Mouse (Mus musculus) heart, embryonic 11.5 days (tissue): Measurements from ENCODE around the gene Vmn2r55. TPM values are rescaled to one million over a fixed set of nuclear protein-coding genes. Genes with fewer than 3 reads are reported as not detected.
"Not testable (repeated sequence)": the region's sequence is repeated elsewhere in the genome, so short reads cannot be mapped to it uniquely, and the experiment has no call there.

Experiments
- ATAC-seq: fragments of 200-750 bp; cut with Nextera tagmentation; replicated peaks from 2 replicates; pipeline ENCODE4 v1.8.0; 2017; ENCODE audit warnings: moderate library complexity; ENCODE audit not compliant: insufficient number of reproducible peaks, low FRiP score, low TSS enrichment
- H3K27ac ChIP-seq: fragments of 300-500 bp; sonication (generic); 2 replicates; pipeline ENCODE4 v1.5.1; 2014; ENCODE audit warnings: mild to moderate bottlenecking, low read depth, low read length
- H3K27me3 ChIP-seq: fragments of 300-500 bp; sonication (generic); 2 replicates; pipeline ENCODE4 v1.6.1; 2014; ENCODE audit warnings: mild to moderate bottlenecking, low read length, mixed read lengths; ENCODE audit not compliant: control insufficient read depth, insufficient read depth
- H3K36me3 ChIP-seq: fragments of 300-500 bp; sonication (generic); 2 replicates; pipeline ENCODE4 v1.6.1; 2014; ENCODE audit warnings: mild to moderate bottlenecking, low read length, moderate library complexity, mixed read lengths; ENCODE audit not compliant: control insufficient read depth, insufficient read depth
- H3K4me1 ChIP-seq: fragments of 300-500 bp; sonication (generic); 2 replicates; pipeline ENCODE4 v1.6.1; 2014; ENCODE audit warnings: low read length; ENCODE audit not compliant: control insufficient read depth, insufficient read depth
- H3K4me2 ChIP-seq: fragments of 300-500 bp; sonication (generic); 2 replicates; pipeline ENCODE4 v1.6.1; 2014; ENCODE audit warnings: mild to moderate bottlenecking, moderate library complexity
- H3K4me3 ChIP-seq: fragments of 300-500 bp; sonication (generic); 2 replicates; pipeline ENCODE4 v1.5.1; 2014; ENCODE audit warnings: low read depth, low read length
- H3K9ac ChIP-seq: fragments of 300-500 bp; sonication (generic); 2 replicates; pipeline ENCODE4 v1.6.1; 2014; ENCODE audit warnings: mild to moderate bottlenecking, low read depth, low read length, moderate library complexity
- H3K9me3 ChIP-seq: fragments of 300-500 bp; sonication (generic); replicated peaks from 2 replicates; pipeline ENCODE4 v1.6.1; 2016; ENCODE audit warnings: low read length; ENCODE audit not compliant: control insufficient read depth
- WGBS: fragments of 180-500 bp; shearing (Covaris S2); extraction: QIAGEN DNeasy Blood & Tissue Kit; methylation state at CpG from one replicate; pipeline ENCODE4 v1.1.7; 2014; ENCODE audit not compliant: insufficient replicate concordance; 5-methylcytosine and 5-hydroxymethylcytosine counted together
- polyA plus RNA-seq: library from polyadenylated mRNA; unstranded; fragments of >200 nt; fragmentation: Nextera tagmentation; extraction: Ambion mirVana; gene quantifications from 2 replicates; pipeline ENCODE4 v1.2.1, GENCODE M21; 2014

The Vmn2r55 gene
- polyA plus RNA-seq, result not detected in 2 replicates

- H3K36me3 ChIP-seq, H3K9ac ChIP-seq, H3K4me1 ChIP-seq, H3K9me3 ChIP-seq, ATAC-seq, H3K27ac ChIP-seq, H3K27me3 ChIP-seq, H3K4me2 ChIP-seq, H3K4me3 ChIP-seq: not testable (repeated sequence)
- WGBS, result 86% methylated on average over 3 of the region's 3 CpGs
Measured at GRCm38 (mm10) chr7:12684903-12685302, at the start of gene Vmn2r55. Vmn2r55 (minus strand) TSS chr7:12685003.

- not testable (repeated sequence) for H3K9ac ChIP-seq, ATAC-seq
- WGBS, result 72% methylated on average over 3 of the region's 4 CpGs
Measured at GRCm38 (mm10) chr7:12640219-12640618, 44.6 kb downstream of the Vmn2r55 start, which contains the start of gene Vmn2r54. Vmn2r54 (minus strand) TSS chr7:12640319.

DNA sequence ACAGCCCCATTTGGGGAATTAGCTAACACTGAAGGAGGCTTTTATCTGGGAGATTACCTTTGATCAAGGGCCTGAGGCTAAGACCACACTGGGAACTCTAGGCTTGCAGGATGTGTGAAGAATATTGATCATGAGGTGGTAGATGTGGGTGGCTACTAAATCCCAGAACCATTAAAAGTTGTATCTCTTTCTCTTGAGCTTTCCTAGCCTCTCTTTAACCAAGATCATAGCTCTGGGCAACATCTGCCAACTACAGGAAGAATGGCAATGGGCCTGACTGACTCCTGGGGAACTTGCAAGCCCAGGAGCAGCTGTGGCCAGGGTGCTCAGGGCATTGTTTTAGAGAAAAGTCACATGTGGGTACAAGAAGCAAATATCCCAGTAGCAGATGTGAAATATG lies 76.1 kb downstream of the Vmn2r55 start, which contains the start of gene Vmn2r53:
Gene Vmn2r53, minus strand, starts transcription at position 101 of the 400 bp plus-strand sequence.
- H3K27me3 ChIP-seq, result no peaks in the 10 kb centered on the region
- no peak within 1 kb of the TSS for H3K9ac ChIP-seq
- no peaks in the 10 kb centered on the region for H3K4me1 ChIP-seq
- no peaks in the 10 kb centered on the region for H3K36me3 ChIP-seq
- no peak within 1 kb of the TSS for H3K4me2 ChIP-seq
- no peak within 1 kb of the TSS for H3K27ac ChIP-seq
- no peak for ATAC-seq
- H3K9me3 ChIP-seq, result no peaks in the 10 kb centered on the region; the same call in 1 of the 2 replicates
- no peak within 1 kb of the TSS for H3K4me3 ChIP-seq

More at GRCm38 (mm10) chr7:12640219-12640618, 44.6 kb downstream of the Vmn2r55 start, which contains the start of gene Vmn2r54:
- H3K4me3 ChIP-seq, H3K4me1 ChIP-seq, H3K4me2 ChIP-seq, H3K9me3 ChIP-seq, H3K27ac ChIP-seq, H3K27me3 ChIP-seq, H3K36me3 ChIP-seq: not testable (repeated sequence)

Other genes starting within 250 kb of the Vmn2r55 start
- gene Zfp606, start 206.7 kb downstream of the Vmn2r55 start, polyA plus RNA-seq, result 18.6 and 20.7 TPM in 2 replicates
- gene 2900092C05Rik, start 172.5 kb downstream of the Vmn2r55 start, polyA plus RNA-seq, result not detected in 2 replicates
- not detected in 2 replicates for gene Vmn2r53, start 76.2 kb downstream of the Vmn2r55 start, polyA plus RNA-seq
- not detected in 2 replicates for gene Vmn2r54, start 44.7 kb downstream of the Vmn2r55 start, polyA plus RNA-seq
- gene Vmn2r56, start 50.0 kb upstream of the Vmn2r55 start, polyA plus RNA-seq, result not detected in 2 replicates
- gene Zscan18, start 118.6 kb upstream of the Vmn2r55 start, polyA plus RNA-seq, result 8.5 and 9.1 TPM in 2 replicates
- gene Zfp329, start 133.9 kb upstream of the Vmn2r55 start, polyA plus RNA-seq, result 12.4 and 13.4 TPM in 2 replicates
- 21.6 and 25.6 TPM in 2 replicates for gene Zfp110, start 149.8 kb upstream of the Vmn2r55 start, polyA plus RNA-seq
- 2.8 and 3.6 TPM in 2 replicates for gene Zfp128, start 196.2 kb upstream of the Vmn2r55 start, polyA plus RNA-seq
- gene Zscan22, start 212.8 kb upstream of the Vmn2r55 start, polyA plus RNA-seq, result 14.5 and 17.0 TPM in 2 replicates
- gene Rps5, start 237.3 kb upstream of the Vmn2r55 start, polyA plus RNA-seq, result 659 and 704 TPM in 2 replicates
- 0.53 and 0.65 TPM in 2 replicates for gene Rnf225, start 242.4 kb upstream of the Vmn2r55 start, polyA plus RNA-seq